Mouse (Mus musculus): ENCODE data around the gene Rab10. TPM values are rescaled to one million over a fixed set of nuclear protein-coding genes. Genes with fewer than 3 reads are reported as not detected.

Gene Rab10
- total RNA-seq, 2 experiments from 2014 or later, result 124 to 126 TPM

- DNase-seq, result no peak
Measured at GRCm38 (mm10) chr12:3296056-3296455, 13.7 kb downstream of the Rab10 start.

GRCm38 (mm10) chr12:3291849-3292248 lies 17.9 kb downstream of the Rab10 start:
- no peak for DNase-seq

GRCm38 (mm10) chr12:3291038-3291437 lies 18.7 kb downstream of the Rab10 start:
- DNase-seq, result no peak

GRCm38 (mm10) chr12:3288440-3288839 lies 21.3 kb downstream of the Rab10 start:
- no peak for DNase-seq

GRCm38 (mm10) chr12:3285919-3286318 lies 23.9 kb downstream of the Rab10 start:
- DNase-seq, result no peak

- DNase-seq, result no peak
Measured at GRCm38 (mm10) chr12:3285377-3285776, 24.4 kb downstream of the Rab10 start.

- no peak for DNase-seq
Measured at GRCm38 (mm10) chr12:3284463-3284862, 25.3 kb downstream of the Rab10 start.

GRCm38 (mm10) chr12:3283829-3284440 lies 25.8 kb downstream of the Rab10 start:
- no peak for DNase-seq

GRCm38 (mm10) chr12:3282954-3283353 lies 26.8 kb downstream of the Rab10 start:
- DNase-seq, result peak in 1 of 2 experiments; percentile 4

GRCm38 (mm10) chr12:3282520-3282919 lies 27.2 kb downstream of the Rab10 start:
- no peak for DNase-seq

GRCm38 (mm10) chr12:3278880-3279339 lies 30.9 kb downstream of the Rab10 start:
- no peak for DNase-seq

- no peak for DNase-seq
Measured at GRCm38 (mm10) chr12:3270818-3271217, 39.0 kb downstream of the Rab10 start.

- no peak for DNase-seq
Measured at GRCm38 (mm10) chr12:3267397-3267796, 42.4 kb downstream of the Rab10 start.

GRCm38 (mm10) chr12:3265188-3265587 lies 44.6 kb downstream of the Rab10 start:
- DNase-seq, result no peak

GRCm38 (mm10) chr12:3264449-3264848 lies 45.3 kb downstream of the Rab10 start:
- DNase-seq, result no peak

- no peak for DNase-seq
Measured at GRCm38 (mm10) chr12:3261596-3261995, 48.2 kb downstream of the Rab10 start.

- DNase-seq, result no peak
Measured at GRCm38 (mm10) chr12:3255966-3256365, 53.8 kb downstream of the Rab10 start.

GRCm38 (mm10) chr12:3255435-3255834 lies 54.3 kb downstream of the Rab10 start:
- DNase-seq, result no peak

- no peak for DNase-seq
Measured at GRCm38 (mm10) chr12:3253591-3253990, 56.2 kb downstream of the Rab10 start.

GRCm38 (mm10) chr12:3246091-3246490 lies 63.7 kb downstream of the Rab10 start:
- no peak for DNase-seq

- DNase-seq, result no peak
Measured at GRCm38 (mm10) chr12:3239544-3239943, 70.2 kb downstream of the Rab10 start.

- DNase-seq, result no peak
Measured at GRCm38 (mm10) chr12:3238361-3239051, 71.3 kb downstream of the Rab10 start.

- no peak for DNase-seq
Measured at GRCm38 (mm10) chr12:3237799-3238198, 72.0 kb downstream of the Rab10 start.

Measured in heart, adult 18-20 months (tissue).